Mouse (Mus musculus) embryo, embryonic 9.5 days (tissue): ENCODE data around the gene Atp13a2.

ENCODE experiments used
- DNase-seq: peaks from one replicate; pipeline ENCODE4 v3.0.0-alpha.2; 2017; ENCODE audit errors: extremely low spot score

Gene Atp13a2

GRCm38 (mm10) chr4:141033606-141034549, 47.2 kb downstream of the Atp13a2 start:
- no peak for DNase-seq

DNA sequence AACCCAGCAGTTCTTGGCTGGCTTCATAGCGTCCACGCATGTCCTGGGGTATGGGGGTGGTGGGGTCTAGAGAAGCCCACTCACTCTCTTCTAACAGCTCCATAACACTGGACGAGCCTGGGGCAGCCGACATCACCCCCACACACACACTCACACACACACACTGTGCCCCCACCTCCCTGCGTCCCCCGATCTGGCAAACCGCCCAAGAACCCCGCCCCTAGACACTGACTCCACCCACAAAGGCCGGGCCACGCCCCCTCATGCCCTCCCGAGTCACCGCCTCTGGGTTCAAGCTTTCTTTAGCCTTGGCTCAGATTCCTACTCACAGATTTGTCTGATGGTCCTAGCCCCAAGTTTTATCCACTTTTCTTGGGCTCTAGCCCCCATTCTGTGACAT, 54.4 kb downstream of the Atp13a2 start:
- no peak for DNase-seq

GRCm38 (mm10) chr4:141044816-141045215, 58.1 kb downstream of the Atp13a2 start:
- DNase-seq = peak; percentile 70

DNA sequence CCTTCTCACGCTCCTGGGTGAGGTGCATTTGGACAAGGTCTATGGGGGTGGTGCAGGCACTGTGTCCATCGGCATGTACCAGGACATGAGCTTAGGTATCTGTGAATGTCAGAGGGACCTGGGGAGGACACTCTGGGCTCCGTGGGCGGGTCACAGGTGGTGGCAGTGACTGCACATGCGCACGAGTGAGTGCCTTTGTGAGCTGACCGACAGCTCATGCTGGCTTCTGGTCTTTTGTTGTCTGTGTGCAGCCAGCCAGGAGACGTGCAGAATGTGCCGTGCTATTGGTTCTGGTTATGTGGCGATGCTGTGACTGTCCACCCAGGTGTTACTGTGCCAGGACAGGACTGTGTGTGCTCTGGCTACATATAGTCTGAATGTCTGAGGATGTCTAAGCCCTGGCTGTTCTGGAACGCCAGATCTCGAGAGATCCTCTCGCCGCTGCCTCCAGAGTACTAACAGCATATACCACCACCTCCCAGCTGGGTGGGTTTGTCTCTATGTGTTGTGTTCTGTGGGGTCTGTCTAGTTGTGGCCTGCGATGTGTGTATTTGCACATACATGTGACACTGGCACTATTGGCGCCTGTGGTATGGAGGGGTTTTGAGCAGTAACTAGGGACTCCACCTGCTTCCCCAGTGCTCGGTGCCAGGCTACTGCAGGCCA, 62.3 kb downstream of the Atp13a2 start:
- no peak for DNase-seq

DNA sequence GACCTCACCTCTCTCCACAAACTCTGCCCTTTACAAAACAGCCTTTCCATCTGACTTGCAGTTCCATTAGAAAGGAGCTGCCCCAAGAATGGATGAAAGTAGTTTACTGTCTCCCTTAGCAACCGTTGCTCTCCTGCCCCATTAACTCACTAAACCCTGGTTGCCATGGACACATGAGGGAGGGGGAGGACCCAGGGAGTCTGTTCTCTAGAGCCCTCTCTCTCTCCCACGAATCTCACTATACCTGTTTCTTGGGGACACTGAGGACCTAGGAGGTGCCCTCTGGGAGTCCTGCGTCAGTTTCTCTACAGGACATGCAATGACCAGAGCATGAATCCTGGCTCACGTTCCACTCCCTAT, 62.8 kb downstream of the Atp13a2 start:
- DNase-seq = peak; percentile 75

DNA sequence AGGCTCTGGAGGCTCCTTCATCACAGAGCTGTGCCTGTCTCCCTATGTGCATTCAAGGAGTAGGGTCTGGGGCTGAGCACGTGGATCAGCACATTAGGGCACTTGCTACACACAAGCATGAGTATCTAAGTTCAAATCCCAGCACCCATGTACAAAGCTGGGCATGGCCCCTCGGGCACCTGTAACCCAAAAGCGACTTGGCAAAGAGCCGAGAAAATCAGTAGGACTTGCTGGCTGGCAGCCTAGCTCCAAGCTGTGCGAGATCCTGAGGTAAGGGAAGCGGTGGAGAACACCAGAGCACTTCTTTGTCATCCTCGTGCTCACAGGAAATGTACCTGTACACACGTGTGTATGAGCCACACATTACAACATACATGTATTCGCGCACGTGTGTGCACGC, 65.8 kb downstream of the Atp13a2 start:
- no peak for DNase-seq

- no peak for DNase-seq
Measured at GRCm38 (mm10) chr4:141053138-141053537, 66.5 kb downstream of the Atp13a2 start.

DNA sequence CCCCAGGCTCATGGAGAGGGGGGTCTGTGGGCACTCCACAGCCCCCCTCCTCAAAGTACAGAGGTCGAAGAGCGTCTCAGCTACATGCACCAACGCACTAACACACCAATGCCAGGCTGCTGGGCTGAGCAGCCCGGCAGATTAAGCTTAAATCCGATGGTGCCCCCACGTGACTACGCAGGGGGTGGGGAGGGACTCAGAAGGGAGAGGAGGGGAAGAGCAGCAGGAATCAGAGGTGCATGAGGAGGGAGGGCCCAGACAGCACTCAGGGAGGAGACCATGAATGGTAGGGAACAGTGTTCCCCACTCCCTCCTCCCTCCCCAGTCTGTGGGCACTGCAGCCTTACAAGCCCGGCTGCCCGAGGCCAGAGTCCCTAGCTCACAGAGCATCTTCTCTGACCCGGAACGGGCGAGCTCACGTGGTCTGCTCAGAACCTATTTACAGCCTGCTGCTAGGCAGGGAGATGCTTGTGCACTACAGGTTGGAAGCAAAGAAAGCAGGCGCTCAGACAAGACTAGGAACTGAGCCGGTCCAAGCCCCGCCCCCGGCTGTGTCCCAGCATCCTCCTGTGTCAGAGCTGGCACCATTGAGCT, 67.0 kb downstream of the Atp13a2 start:
- peak; percentile 39 for DNase-seq
